Mouse (Mus musculus): ENCODE data around the gene Map2k7. TPM values are rescaled to one million over a fixed set of nuclear protein-coding genes. Genes with fewer than 3 reads are reported as not detected.
"Not testable (repeated sequence)": the region's sequence is repeated elsewhere in the genome, so short reads cannot be mapped to it uniquely, and the experiment has no call there.

The Map2k7 gene
- polyA plus RNA-seq, 1 experiment: 33.5 TPM

- peaks cover 21% of the 10 kb centered on the region for H3K79me2 ChIP-seq (ENCODE audit: control insufficient read depth, insufficient read depth)
- H3K27me3 ChIP-seq (ENCODE audit: control insufficient read depth, insufficient read depth, insufficient read length): no peaks in the 10 kb centered on the region
- TF ChIP-seq MAX (IDR thresholded peaks at IDR 0.05): peak; percentile 69
- TF ChIP-seq CTCF (IDR thresholded peaks at IDR 0.05; ENCODE audit: control insufficient read depth, insufficient read depth, insufficient read length): no peak
- no peak for TF ChIP-seq FOSL1 (IDR thresholded peaks at IDR 0.05; ENCODE audit: insufficient read depth, low read length, poor library complexity, severe bottlenecking)
- TF ChIP-seq MYOD1 (IDR thresholded peaks at IDR 0.05; ENCODE audit: control insufficient read depth, insufficient read length, low read depth): no peak
- no peak for TF ChIP-seq MYOG (IDR thresholded peaks at IDR 0.05; ENCODE audit: control insufficient read depth, extremely low read depth, insufficient read length)
- TF ChIP-seq USF1 (IDR thresholded peaks at IDR 0.05; ENCODE audit: low read depth): no peak
- no peak for TF ChIP-seq CEBPB (IDR thresholded peaks at IDR 0.05; ENCODE audit: low read depth)
- H3ac ChIP-seq (ENCODE audit: control insufficient read depth, insufficient read length, low read depth): peak within 1 kb of the TSS; percentile 97
- H3K79me3 ChIP-seq (ENCODE audit: low read depth): peaks cover 11% of the 10 kb centered on the region
- peak within 1 kb of the TSS; percentile 52 for H3K4me3 ChIP-seq (ENCODE audit: insufficient read depth, poor library complexity, severe bottlenecking)
- peaks cover 30% of the 10 kb centered on the region for H3K36me3 ChIP-seq (ENCODE audit: control insufficient read depth, insufficient read depth)
Measured at GRCm38 (mm10) chr8:4252934-4253841, 14.6 kb downstream of the Map2k7 start, which contains the start of gene Snapc2. Gene Snapc2, plus strand, starts transcription at chr8:4253080.

DNA sequence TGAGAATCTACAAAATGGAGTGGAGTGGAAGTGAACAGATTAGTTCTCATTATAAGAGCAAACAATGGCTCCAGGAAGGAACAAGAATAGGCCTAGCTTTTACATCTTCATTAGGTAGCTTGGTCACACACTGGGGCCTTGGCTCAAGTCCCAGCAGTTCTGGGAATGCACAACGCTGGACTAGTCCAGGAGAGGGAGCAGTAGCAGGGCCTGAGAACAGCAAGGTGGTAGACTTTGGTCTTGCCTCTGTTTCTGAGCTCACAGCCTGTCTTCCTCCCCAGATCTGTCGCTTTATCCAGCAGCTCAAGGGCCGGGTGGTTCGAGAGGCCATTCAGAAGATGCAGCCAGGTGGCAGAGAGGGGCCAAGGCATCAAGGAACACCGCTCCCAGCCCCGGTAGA, 15.5 kb downstream of the Map2k7 start:
- no peak for TF ChIP-seq CEBPB (IDR thresholded peaks at IDR 0.05; ENCODE audit: low read depth)
- TF ChIP-seq MYOD1 (IDR thresholded peaks at IDR 0.05; ENCODE audit: control insufficient read depth, insufficient read length, low read depth): no peak
- TF ChIP-seq CTCF (IDR thresholded peaks at IDR 0.05; ENCODE audit: control insufficient read depth, insufficient read depth, insufficient read length): no peak
- no peak for TF ChIP-seq FOSL1 (IDR thresholded peaks at IDR 0.05; ENCODE audit: insufficient read depth, low read length, poor library complexity, severe bottlenecking)
- no peak for TF ChIP-seq USF1 (IDR thresholded peaks at IDR 0.05; ENCODE audit: low read depth)
- peaks cover 27% of the 10 kb centered on the region for H3K36me3 ChIP-seq (ENCODE audit: control insufficient read depth, insufficient read depth)
- H3K79me3 ChIP-seq (ENCODE audit: low read depth): peaks cover 11% of the 10 kb centered on the region
- peaks cover 21% of the 10 kb centered on the region for H3K79me2 ChIP-seq (ENCODE audit: control insufficient read depth, insufficient read depth)
- H3ac ChIP-seq (ENCODE audit: control insufficient read depth, insufficient read length, low read depth): no peak overlapping the region
- H3K27me3 ChIP-seq (ENCODE audit: control insufficient read depth, insufficient read depth, insufficient read length): no peaks in the 10 kb centered on the region
- H3K4me3 ChIP-seq (ENCODE audit: insufficient read depth, poor library complexity, severe bottlenecking): no peak overlapping the region

GRCm38 (mm10) chr8:4255471-4255870, 16.9 kb downstream of the Map2k7 start:
- not testable (repeated sequence) for H3ac ChIP-seq (ENCODE audit: control insufficient read depth, insufficient read length, low read depth); H3K4me3 ChIP-seq (ENCODE audit: insufficient read depth, poor library complexity, severe bottlenecking); H3K27me3 ChIP-seq (ENCODE audit: control insufficient read depth, insufficient read depth, insufficient read length)
- Histone ChIP-seq H3K36me3 (ENCODE audit: control insufficient read depth, insufficient read depth) (peaks cover 30% of the 10 kb centered on the region), H3K79me2 (ENCODE audit: control insufficient read depth, insufficient read depth) (peaks cover 21% of the 10 kb centered on the region), H3K79me3 (ENCODE audit: low read depth) (peaks cover 11% of the 10 kb centered on the region)

DNA sequence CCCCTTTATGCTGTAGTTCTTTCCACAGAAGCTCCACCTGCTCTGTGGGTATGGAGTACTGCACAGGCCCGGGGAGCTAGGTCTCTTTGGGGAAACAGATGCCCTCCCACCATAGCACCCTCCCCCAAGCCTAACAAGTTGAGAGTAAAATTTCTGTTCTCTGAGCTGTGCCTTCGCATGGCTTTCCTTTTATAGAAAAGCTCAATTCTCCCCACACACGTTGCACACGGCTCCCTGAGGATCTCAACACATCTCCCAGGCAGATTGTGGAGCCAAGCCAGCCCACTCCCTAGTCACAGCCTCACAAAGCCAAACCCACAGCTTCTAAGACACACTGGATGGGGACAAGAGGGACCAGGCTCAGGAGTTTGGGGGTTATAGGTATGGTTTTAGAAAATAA, 18.4 kb downstream of the Map2k7 start:
- H3K4me3 ChIP-seq (ENCODE audit: insufficient read depth, poor library complexity, severe bottlenecking): no peak overlapping the region
- H3K79me2 ChIP-seq (ENCODE audit: control insufficient read depth, insufficient read depth): peaks cover 21% of the 10 kb centered on the region
- no peak overlapping the region for H3ac ChIP-seq (ENCODE audit: control insufficient read depth, insufficient read length, low read depth)
- H3K27me3 ChIP-seq (ENCODE audit: control insufficient read depth, insufficient read depth, insufficient read length): no peaks in the 10 kb centered on the region
- no peak for TF ChIP-seq CEBPB (IDR thresholded peaks at IDR 0.05; ENCODE audit: low read depth)
- no peak for TF ChIP-seq FOSL1 (IDR thresholded peaks at IDR 0.05; ENCODE audit: insufficient read depth, low read length, poor library complexity, severe bottlenecking)
- no peak for TF ChIP-seq MYOG (IDR thresholded peaks at IDR 0.05; ENCODE audit: control insufficient read depth, extremely low read depth, insufficient read length)
- no peak for TF ChIP-seq USF1 (IDR thresholded peaks at IDR 0.05; ENCODE audit: low read depth)
- no peak for TF ChIP-seq MYOD1 (IDR thresholded peaks at IDR 0.05; ENCODE audit: control insufficient read depth, insufficient read length, low read depth)
- TF ChIP-seq CTCF (IDR thresholded peaks at IDR 0.05; ENCODE audit: control insufficient read depth, insufficient read depth, insufficient read length): no peak
- no peak for TF ChIP-seq MAX (IDR thresholded peaks at IDR 0.05)
- H3K79me3 ChIP-seq (ENCODE audit: low read depth): peaks cover 10% of the 10 kb centered on the region
- H3K36me3 ChIP-seq (ENCODE audit: control insufficient read depth, insufficient read depth): peaks cover 44% of the 10 kb centered on the region

DNA sequence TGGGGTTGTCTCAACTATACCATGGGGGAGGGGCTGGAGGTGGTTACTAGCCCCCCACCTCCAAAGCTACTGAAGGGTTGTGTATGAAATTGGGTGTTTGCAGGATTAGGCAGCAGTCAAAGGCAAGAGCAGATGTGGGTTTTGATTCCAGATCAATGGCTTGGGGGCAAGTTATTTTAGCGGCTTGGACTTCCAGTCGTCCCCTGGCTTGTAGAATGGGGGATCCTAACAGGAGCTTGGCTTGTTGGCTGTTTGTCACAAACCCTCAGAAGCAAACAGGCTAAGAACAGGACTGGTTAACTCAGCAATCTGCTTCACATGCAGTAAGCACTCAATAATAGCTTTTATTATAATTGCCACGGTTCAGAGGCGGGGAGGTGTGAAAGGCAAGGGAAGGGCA, 18.8 kb downstream of the Map2k7 start:
- TF ChIP-seq MYOD1 (IDR thresholded peaks at IDR 0.05; ENCODE audit: control insufficient read depth, insufficient read length, low read depth) (no peak), FOSL1 (IDR thresholded peaks at IDR 0.05; ENCODE audit: insufficient read depth, low read length, poor library complexity, severe bottlenecking) (no peak), USF1 (IDR thresholded peaks at IDR 0.05; ENCODE audit: low read depth) (no peak), CEBPB (IDR thresholded peaks at IDR 0.05; ENCODE audit: low read depth) (no peak), CTCF (IDR thresholded peaks at IDR 0.05; ENCODE audit: control insufficient read depth, insufficient read depth, insufficient read length) (no peak), MYOG (IDR thresholded peaks at IDR 0.05; ENCODE audit: control insufficient read depth, extremely low read depth, insufficient read length) (no peak), MAX (IDR thresholded peaks at IDR 0.05) (no peak)
- Histone ChIP-seq H3K27me3 (ENCODE audit: control insufficient read depth, insufficient read depth, insufficient read length) (no peaks in the 10 kb centered on the region), H3ac (ENCODE audit: control insufficient read depth, insufficient read length, low read depth) (no peak overlapping the region), H3K4me3 (ENCODE audit: insufficient read depth, poor library complexity, severe bottlenecking) (no peak overlapping the region), H3K79me3 (ENCODE audit: low read depth) (peaks cover 10% of the 10 kb centered on the region), H3K36me3 (ENCODE audit: control insufficient read depth, insufficient read depth) (peaks cover 48% of the 10 kb centered on the region), H3K79me2 (ENCODE audit: control insufficient read depth, insufficient read depth) (peaks cover 21% of the 10 kb centered on the region)

DNA sequence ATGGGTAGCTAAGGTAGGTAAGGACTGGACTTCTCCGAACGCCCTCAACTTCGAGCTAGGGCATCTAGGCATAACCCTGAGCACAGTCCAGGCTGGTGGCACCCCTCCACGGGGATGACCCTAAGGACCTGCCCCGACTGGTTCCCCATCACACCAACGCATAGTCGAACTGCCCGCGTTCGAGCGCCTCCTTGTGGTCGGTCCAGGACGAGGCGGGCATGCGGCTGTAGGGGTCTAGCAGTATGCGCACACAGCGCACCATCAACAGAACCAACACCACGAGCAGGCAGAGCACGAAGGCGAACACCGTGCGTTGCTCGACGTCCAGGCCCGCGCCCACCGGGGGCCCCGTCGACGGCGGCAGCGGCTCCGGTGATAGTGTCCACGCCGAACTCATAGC, 19.7 kb downstream of the Map2k7 start:
- no peaks in the 10 kb centered on the region for H3K27me3 ChIP-seq (ENCODE audit: control insufficient read depth, insufficient read depth, insufficient read length)
- peaks cover 20% of the 10 kb centered on the region for H3K79me2 ChIP-seq (ENCODE audit: control insufficient read depth, insufficient read depth)
- peak overlapping the region; percentile 53 for H3K4me3 ChIP-seq (ENCODE audit: insufficient read depth, poor library complexity, severe bottlenecking)
- TF ChIP-seq MAX (IDR thresholded peaks at IDR 0.05): peak; percentile 56
- TF ChIP-seq MYOG (IDR thresholded peaks at IDR 0.05; ENCODE audit: control insufficient read depth, extremely low read depth, insufficient read length): no peak
- TF ChIP-seq CTCF (IDR thresholded peaks at IDR 0.05; ENCODE audit: control insufficient read depth, insufficient read depth, insufficient read length): peak; percentile 97
- H3K36me3 ChIP-seq (ENCODE audit: control insufficient read depth, insufficient read depth): peaks cover 54% of the 10 kb centered on the region
- peaks cover 10% of the 10 kb centered on the region for H3K79me3 ChIP-seq (ENCODE audit: low read depth)
- peak overlapping the region; percentile 69 for H3ac ChIP-seq (ENCODE audit: control insufficient read depth, insufficient read length, low read depth)
